In genomic region chr4:43432832-43433231, GRCm38 (mm10) we compare ENCODE assay signal across 27 mouse cellular contexts. TPM values are rescaled to one million over a fixed set of nuclear protein-coding genes. Genes with fewer than 3 reads are reported as not detected.
DNase-seq lines count a peak whose midpoint lies in the region; ATAC-seq lines count a peak whose summit lies in the region.
"Had no signal": no experiment of that assay in that cellular context is flagged by ENCODE, and none has a peak within 500 bp of the region (broad histone marks: within the 10 kb centered on the region; RNA-seq: fewer than 3 reads in every experiment).

No protein-coding gene starts in this region.

- ATAC-seq in midbrain, embryonic 11.5 days (ENCODE audit: low FRiP score) = no peak
- ATAC-seq in midbrain, embryonic 13.5 days = no peak
- ATAC-seq in activated CD4-positive, CD25-positive, alpha-beta regulatory T cell, adult 4 months = no peak
- ATAC-seq: CD4-positive, CD25-positive, alpha-beta regulatory T cell, adult 4 months; forebrain, embryonic 14.5 days; intestine, postnatal 0 days had no signal

- WGBS in midbrain, embryonic 11.5 days = 100% methylated on average over 1 of the region's 1 CpGs
- WGBS in midbrain, embryonic 13.5 days = 76% methylated on average over 1 of the region's 1 CpGs

- no peak overlapping the region for H3K4me2 ChIP-seq in midbrain, embryonic 11.5 days
- no peak overlapping the region for H3K4me2 ChIP-seq in midbrain, embryonic 13.5 days (replicated peaks)
- H3K4me2 ChIP-seq: embryonic facial prominence, embryonic 12.5 days; embryonic facial prominence, embryonic 15.5 days; heart, embryonic 11.5 days; hindbrain, embryonic 12.5 days; hindbrain, embryonic 15.5 days had no signal

- no peaks in the 10 kb centered on the region for H3K9me3 ChIP-seq in midbrain, embryonic 11.5 days (ENCODE audit: control insufficient read depth, low read length)
- no peaks in the 10 kb centered on the region for H3K9me3 ChIP-seq in midbrain, embryonic 13.5 days
- H3K9me3 ChIP-seq: embryonic facial prominence, embryonic 12.5 days; embryonic facial prominence, embryonic 15.5 days; hindbrain, embryonic 12.5 days; hindbrain, embryonic 15.5 days had no signal

- peaks cover 4% of the 10 kb centered on the region; the same call in 1 of the 2 replicates for H3K4me1 ChIP-seq in midbrain, embryonic 11.5 days (ENCODE audit: control insufficient read depth, insufficient read depth, low read length)
- peaks cover 13% of the 10 kb centered on the region for H3K4me1 ChIP-seq in midbrain, embryonic 13.5 days (replicated peaks)

- H3K36me3 ChIP-seq in midbrain, embryonic 11.5 days (ENCODE audit: control insufficient read depth, insufficient read depth, low read length) = no peaks in the 10 kb centered on the region
- no peaks in the 10 kb centered on the region for H3K36me3 ChIP-seq in midbrain, embryonic 13.5 days
- H3K36me3 ChIP-seq: embryonic facial prominence, embryonic 12.5 days; embryonic facial prominence, embryonic 15.5 days; hindbrain, embryonic 12.5 days; hindbrain, embryonic 15.5 days had no signal

- peak; percentile 77 for DNase-seq in midbrain, embryonic 11.5 days (ENCODE audit: low spot score, missing footprints)
- peak; percentile 50 for DNase-seq in ES-CJ7 (ENCODE audit: low read depth, low spot score)
- peak; percentile 68 for DNase-seq in c-Kit-positive CD71-positive TER-119-negative erythroid progenitor cells, embryonic 14.5 days (ENCODE audit: low read depth)
- DNase-seq in thymus, postnatal 36 days = no peak
- DNase-seq: adrenal gland, adult 8-10 months; adrenal gland, postnatal 25 days; cerebellum, adult 11 months; cerebellum, adult 2 months; cerebellum, adult 9-11 months; gastrocnemius, postnatal 10 days; heart, adult 11 months had no signal

- H3K27me3 ChIP-seq in midbrain, embryonic 11.5 days (ENCODE audit: control insufficient read depth, insufficient read depth, low read length) = peaks cover 9% of the 10 kb centered on the region
- H3K27me3 ChIP-seq in midbrain, embryonic 13.5 days = no peaks in the 10 kb centered on the region
- H3K27me3 ChIP-seq: hindbrain, embryonic 15.5 days had no signal

- no peak overlapping the region for H3K4me3 ChIP-seq in midbrain, embryonic 11.5 days (ENCODE audit: low read depth, low read length)
- no peak overlapping the region for H3K4me3 ChIP-seq in midbrain, embryonic 13.5 days (replicated peaks)
- H3K4me3 ChIP-seq: embryonic facial prominence, embryonic 12.5 days; embryonic facial prominence, embryonic 15.5 days; hindbrain, embryonic 12.5 days; hindbrain, embryonic 15.5 days had no signal

- H3K27ac ChIP-seq in midbrain, embryonic 11.5 days (ENCODE audit: low read depth, low read length) = no peak overlapping the region
- H3K27ac ChIP-seq in midbrain, embryonic 13.5 days = no peak overlapping the region
- H3K27ac ChIP-seq: embryonic facial prominence, embryonic 12.5 days; embryonic facial prominence, embryonic 15.5 days; hindbrain, embryonic 12.5 days; hindbrain, embryonic 15.5 days had no signal

- H3K9ac ChIP-seq in midbrain, embryonic 11.5 days (ENCODE audit: low read length) = no peak overlapping the region
- no peak overlapping the region for H3K9ac ChIP-seq in midbrain, embryonic 13.5 days (replicated peaks)
- H3K9ac ChIP-seq: embryonic facial prominence, embryonic 12.5 days; embryonic facial prominence, embryonic 15.5 days; hindbrain, embryonic 15.5 days had no signal

RNA-seq across cellular contexts. Expression of gene Fam166b, which starts 3.9 kb away (rescaled TPM):
- polyA plus RNA-seq in midbrain, embryonic 11.5 days (2014; fragmentation: Nextera tagmentation; extraction: Ambion mirVana) = 0.54 and 0.59 TPM in 2 replicates
- 0.30 and 0.83 TPM in 2 replicates for polyA plus RNA-seq in midbrain, embryonic 13.5 days (2015; fragmentation: Nextera tagmentation; extraction: Ambion mirVana)
- not detected for polyA plus RNA-seq in activated CD4-positive, CD25-positive, alpha-beta regulatory T cell, adult 4 months (2017; shearing (Covaris generic))
- polyA plus RNA-seq: CD4-positive, CD25-positive, alpha-beta regulatory T cell, adult 4 months; heart, embryonic 14.5 days had no signal

RNA-seq across cellular contexts. Expression of gene Tesk1, which starts 8.9 kb away (rescaled TPM):
- polyA plus RNA-seq in midbrain, embryonic 11.5 days (2014; fragmentation: Nextera tagmentation; extraction: Ambion mirVana) = 7.2 and 7.3 TPM in 2 replicates
- polyA plus RNA-seq in midbrain, embryonic 13.5 days (2015; fragmentation: Nextera tagmentation; extraction: Ambion mirVana) = 6.1 and 8.4 TPM in 2 replicates
- 1 to 10 TPM in 1 of 2 experiments, under 1 TPM in 1; 0.48 to 1.1 TPM for polyA plus RNA-seq in activated CD4-positive, CD25-positive, alpha-beta regulatory T cell, adult 4 months (2017; shearing (Covaris generic))

RNA-seq across cellular contexts. Expression of gene Cd72, which starts 21.6 kb away (rescaled TPM):
- polyA plus RNA-seq in midbrain, embryonic 11.5 days (2014; fragmentation: Nextera tagmentation; extraction: Ambion mirVana) = 2.9 and 3.4 TPM in 2 replicates
- polyA plus RNA-seq in midbrain, embryonic 13.5 days (2015; fragmentation: Nextera tagmentation; extraction: Ambion mirVana) = 4.1 and 4.7 TPM in 2 replicates
- 10 to 100 TPM; 63.4 to 67.4 TPM for polyA plus RNA-seq in activated CD4-positive, CD25-positive, alpha-beta regulatory T cell, adult 4 months (2017; shearing (Covaris generic))

RNA-seq across cellular contexts. Expression of gene Sit1, which starts 50.7 kb away (rescaled TPM):
- polyA plus RNA-seq in midbrain, embryonic 11.5 days (2014; fragmentation: Nextera tagmentation; extraction: Ambion mirVana) = not detected in 2 replicates
- not detected in 2 replicates for polyA plus RNA-seq in midbrain, embryonic 13.5 days (2015; fragmentation: Nextera tagmentation; extraction: Ambion mirVana)
- 100 to 1,000 TPM; 145 to 163 TPM for polyA plus RNA-seq in activated CD4-positive, CD25-positive, alpha-beta regulatory T cell, adult 4 months (2017; shearing (Covaris generic))
- polyA plus RNA-seq: brain, embryonic 14.5 days; C2C12; cerebellum, adult 2 months; embryonic facial prominence, embryonic 12.5 days; embryonic facial prominence, embryonic 15.5 days; forebrain, embryonic 11.5 days; forebrain, embryonic 14.5 days; heart, embryonic 11.5 days; heart, embryonic 14.5 days; heart, postnatal 0 days; hindbrain, embryonic 12.5 days; hindbrain, embryonic 15.5 days; intestine, embryonic 14.5 days; intestine, postnatal 0 days had no signal

RNA-seq across cellular contexts. Expression of gene Rusc2, which starts 51.1 kb away (rescaled TPM):
- 13.7 TPM in 2 replicates for polyA plus RNA-seq in midbrain, embryonic 11.5 days (2014; fragmentation: Nextera tagmentation; extraction: Ambion mirVana)
- polyA plus RNA-seq in midbrain, embryonic 13.5 days (2015; fragmentation: Nextera tagmentation; extraction: Ambion mirVana) = 68.8 and 75.4 TPM in 2 replicates
- not detected for polyA plus RNA-seq in activated CD4-positive, CD25-positive, alpha-beta regulatory T cell, adult 4 months (2017; shearing (Covaris generic))
- polyA plus RNA-seq: CD4-positive, CD25-positive, alpha-beta regulatory T cell, adult 4 months had no signal

Comparison
In these comparisons a context has a peak if more than half of its experiments do, and no peak if none do; other contexts are left out.
1. DNase-seq: peak in midbrain, embryonic 11.5 days (single experiment), ES-CJ7 (single experiment) and c-Kit-positive CD71-positive TER-119-negative erythroid progenitor cells, embryonic 14.5 days (single experiment); none in thymus, postnatal 36 days (0 of 2).
2. RNA of gene Cd72, which starts 21.6 kb away (polyA plus RNA-seq): 63.4 to 67.4 TPM in activated CD4-positive, CD25-positive, alpha-beta regulatory T cell, adult 4 months; 4.1 to 4.7 TPM in midbrain, embryonic 13.5 days and 2.9 to 3.4 TPM in midbrain, embryonic 11.5 days; every median in the first group is over 10 times any median in the second.